Mouse (Mus musculus): ENCODE measurements at regions not wholly inside any gene's neighbourhood (a gene's known extent, or its start where the extent isn't known, plus 50 kb on each side); places are given as distances from the start of the nearest gene placed in this dataset.
A peak's percentile ranks its signal among the peaks of the same experiment; 100 is the strongest.

GRCm38 (mm10) chr9:94089759-94090158 lies 448.1 kb downstream of the 1190002N15Rik start:
- 81% methylated on average over 1 of the region's 1 CpGs for WGBS
- H3K4me1 ChIP-seq (ENCODE audit: control insufficient read depth, insufficient read depth, low read length) = no peaks in the 10 kb centered on the region
- H3K27ac ChIP-seq (ENCODE audit: low read depth, low read length) = no peak overlapping the region
- ATAC-seq (ENCODE audit: low FRiP score) (no peak), DNase-seq (ENCODE audit: low spot score, missing footprints) (no peak)
- H3K36me3 ChIP-seq (ENCODE audit: control insufficient read depth, insufficient read depth, low read length) = no peaks in the 10 kb centered on the region
- H3K4me3 ChIP-seq (ENCODE audit: low read depth, low read length) = no peak overlapping the region
- no peak overlapping the region for H3K4me2 ChIP-seq
- H3K9ac ChIP-seq (ENCODE audit: low read length) = no peak overlapping the region
- H3K9me3 ChIP-seq (ENCODE audit: control insufficient read depth, low read length) = no peaks in the 10 kb centered on the region
- no peaks in the 10 kb centered on the region for H3K27me3 ChIP-seq (ENCODE audit: control insufficient read depth, insufficient read depth, low read length)

GRCm38 (mm10) chr9:94083629-94084411 lies 454.1 kb downstream of the 1190002N15Rik start:
- Histone ChIP-seq H3K4me3 (ENCODE audit: low read depth, low read length) (no peak overlapping the region), H3K36me3 (ENCODE audit: control insufficient read depth, insufficient read depth, low read length) (no peaks in the 10 kb centered on the region), H3K27me3 (ENCODE audit: control insufficient read depth, insufficient read depth, low read length) (no peaks in the 10 kb centered on the region), H3K9ac (ENCODE audit: low read length) (no peak overlapping the region), H3K4me2 (no peak overlapping the region), H3K9me3 (ENCODE audit: control insufficient read depth, low read length) (no peaks in the 10 kb centered on the region), H3K4me1 (ENCODE audit: control insufficient read depth, insufficient read depth, low read length) (no peaks in the 10 kb centered on the region), H3K27ac (ENCODE audit: low read depth, low read length) (no peak overlapping the region)
- no peak for ATAC-seq (ENCODE audit: low FRiP score)
- 78% methylated on average over 3 of the region's 3 CpGs for WGBS
- no peak for DNase-seq (ENCODE audit: low spot score, missing footprints)

- no peak overlapping the region for H3K4me2 ChIP-seq
- WGBS = 65% methylated on average over 2 of the region's 2 CpGs
Observed at GRCm38 (mm10) chr9:94074904-94075303, 463.0 kb downstream of the 1190002N15Rik start.

GRCm38 (mm10) chr9:94067121-94067520 lies 470.8 kb downstream of the 1190002N15Rik start:
- Histone ChIP-seq H3K27ac (ENCODE audit: low read depth, low read length) (no peak overlapping the region), H3K9ac (ENCODE audit: low read length) (no peak overlapping the region), H3K27me3 (ENCODE audit: control insufficient read depth, insufficient read depth, low read length) (no peaks in the 10 kb centered on the region), H3K9me3 (ENCODE audit: control insufficient read depth, low read length) (no peaks in the 10 kb centered on the region), H3K4me2 (no peak overlapping the region), H3K4me1 (ENCODE audit: control insufficient read depth, insufficient read depth, low read length) (no peaks in the 10 kb centered on the region), H3K36me3 (ENCODE audit: control insufficient read depth, insufficient read depth, low read length) (no peaks in the 10 kb centered on the region), H3K4me3 (ENCODE audit: low read depth, low read length) (no peak overlapping the region)
- WGBS = 83% methylated on average over 1 of the region's 1 CpGs
- ATAC-seq (ENCODE audit: low FRiP score) = no peak
- no peak for DNase-seq (ENCODE audit: low spot score, missing footprints)

More at GRCm38 (mm10) chr9:94074904-94075303, 463.0 kb downstream of the 1190002N15Rik start:
- ATAC-seq (ENCODE audit: low FRiP score) (no peak), DNase-seq (ENCODE audit: low spot score, missing footprints) (no peak)
- Histone ChIP-seq H3K4me3 (ENCODE audit: low read depth, low read length) (no peak overlapping the region), H3K4me1 (ENCODE audit: control insufficient read depth, insufficient read depth, low read length) (no peaks in the 10 kb centered on the region), H3K9me3 (ENCODE audit: control insufficient read depth, low read length) (no peaks in the 10 kb centered on the region), H3K27ac (ENCODE audit: low read depth, low read length) (no peak overlapping the region), H3K36me3 (ENCODE audit: control insufficient read depth, insufficient read depth, low read length) (no peaks in the 10 kb centered on the region), H3K9ac (ENCODE audit: low read length) (no peak overlapping the region), H3K27me3 (ENCODE audit: control insufficient read depth, insufficient read depth, low read length) (no peaks in the 10 kb centered on the region)

- no peaks in the 10 kb centered on the region for H3K27me3 ChIP-seq (ENCODE audit: control insufficient read depth, insufficient read depth, low read length)
- WGBS = 71% methylated on average over 4 of the region's 4 CpGs
- H3K9ac ChIP-seq (ENCODE audit: low read length) = no peak overlapping the region
- no peak overlapping the region for H3K4me3 ChIP-seq (ENCODE audit: low read depth, low read length)
- H3K4me1 ChIP-seq (ENCODE audit: control insufficient read depth, insufficient read depth, low read length) = no peaks in the 10 kb centered on the region
- no peak overlapping the region for H3K4me2 ChIP-seq
- H3K27ac ChIP-seq (ENCODE audit: low read depth, low read length) = no peak overlapping the region
- H3K9me3 ChIP-seq (ENCODE audit: control insufficient read depth, low read length) = no peaks in the 10 kb centered on the region
- H3K36me3 ChIP-seq (ENCODE audit: control insufficient read depth, insufficient read depth, low read length) = no peaks in the 10 kb centered on the region
- ATAC-seq (ENCODE audit: low FRiP score) (peak; percentile 54; the same call in 1 of the 2 replicates), DNase-seq (ENCODE audit: low spot score, missing footprints) (no peak)
Observed at GRCm38 (mm10) chr9:94053229-94053628, 484.7 kb downstream of the 1190002N15Rik start.

GRCm38 (mm10) chr9:94047845-94048244 lies 490.0 kb downstream of the 1190002N15Rik start:
- Histone ChIP-seq H3K27ac (ENCODE audit: low read depth, low read length) (no peak overlapping the region), H3K4me2 (no peak overlapping the region), H3K4me3 (ENCODE audit: low read depth, low read length) (no peak overlapping the region), H3K9ac (ENCODE audit: low read length) (no peak overlapping the region), H3K27me3 (ENCODE audit: control insufficient read depth, insufficient read depth, low read length) (no peaks in the 10 kb centered on the region), H3K4me1 (ENCODE audit: control insufficient read depth, insufficient read depth, low read length) (no peaks in the 10 kb centered on the region), H3K36me3 (ENCODE audit: control insufficient read depth, insufficient read depth, low read length) (no peaks in the 10 kb centered on the region), H3K9me3 (ENCODE audit: control insufficient read depth, low read length) (no peaks in the 10 kb centered on the region)
- 88% methylated on average over 7 of the region's 7 CpGs for WGBS
- no peak for ATAC-seq (ENCODE audit: low FRiP score)
- no peak for DNase-seq (ENCODE audit: low spot score, missing footprints)

- Histone ChIP-seq H3K4me3 (ENCODE audit: low read depth, low read length) (no peak overlapping the region), H3K27ac (ENCODE audit: low read depth, low read length) (no peak overlapping the region), H3K9ac (ENCODE audit: low read length) (no peak overlapping the region), H3K27me3 (ENCODE audit: control insufficient read depth, insufficient read depth, low read length) (no peaks in the 10 kb centered on the region), H3K4me1 (ENCODE audit: control insufficient read depth, insufficient read depth, low read length) (no peaks in the 10 kb centered on the region), H3K4me2 (no peak overlapping the region), H3K36me3 (ENCODE audit: control insufficient read depth, insufficient read depth, low read length) (no peaks in the 10 kb centered on the region), H3K9me3 (ENCODE audit: control insufficient read depth, low read length) (no peaks in the 10 kb centered on the region)
- ATAC-seq (ENCODE audit: low FRiP score) (no peak), DNase-seq (ENCODE audit: low spot score, missing footprints) (no peak)
- WGBS = 86% methylated on average over 3 of the region's 3 CpGs
Observed at GRCm38 (mm10) chr9:94045462-94046126, 492.3 kb downstream of the 1190002N15Rik start.

- WGBS = 59% methylated on average over 3 of the region's 3 CpGs
Observed at GRCm38 (mm10) chr9:94023761-94024160, 514.1 kb downstream of the 1190002N15Rik start.

GRCm38 (mm10) chr9:94021293-94021903 lies 516.5 kb downstream of the 1190002N15Rik start:
- no peaks in the 10 kb centered on the region for H3K9me3 ChIP-seq (ENCODE audit: control insufficient read depth, low read length)
- no peak overlapping the region for H3K4me2 ChIP-seq
- H3K9ac ChIP-seq (ENCODE audit: low read length) = no peak overlapping the region
- H3K4me3 ChIP-seq (ENCODE audit: low read depth, low read length) = no peak overlapping the region
- no peaks in the 10 kb centered on the region for H3K4me1 ChIP-seq (ENCODE audit: control insufficient read depth, insufficient read depth, low read length)
- H3K36me3 ChIP-seq (ENCODE audit: control insufficient read depth, insufficient read depth, low read length) = no peaks in the 10 kb centered on the region
- DNase-seq (ENCODE audit: low spot score, missing footprints) (no peak), ATAC-seq (ENCODE audit: low FRiP score) (no peak)
- 77% methylated on average over 1 of the region's 1 CpGs for WGBS
- H3K27me3 ChIP-seq (ENCODE audit: control insufficient read depth, insufficient read depth, low read length) = no peaks in the 10 kb centered on the region
- no peak overlapping the region for H3K27ac ChIP-seq (ENCODE audit: low read depth, low read length)

More at GRCm38 (mm10) chr9:94023761-94024160, 514.1 kb downstream of the 1190002N15Rik start:
- H3K9me3 ChIP-seq (ENCODE audit: control insufficient read depth, low read length) = no peaks in the 10 kb centered on the region
- ATAC-seq (ENCODE audit: low FRiP score) (no peak), DNase-seq (ENCODE audit: low spot score, missing footprints) (no peak)
- H3K27me3 ChIP-seq (ENCODE audit: control insufficient read depth, insufficient read depth, low read length) = no peaks in the 10 kb centered on the region
- no peak overlapping the region for H3K27ac ChIP-seq (ENCODE audit: low read depth, low read length)
- H3K4me3 ChIP-seq (ENCODE audit: low read depth, low read length) = no peak overlapping the region
- no peak overlapping the region for H3K4me2 ChIP-seq
- H3K36me3 ChIP-seq (ENCODE audit: control insufficient read depth, insufficient read depth, low read length) = no peaks in the 10 kb centered on the region
- H3K9ac ChIP-seq (ENCODE audit: low read length) = no peak overlapping the region
- H3K4me1 ChIP-seq (ENCODE audit: control insufficient read depth, insufficient read depth, low read length) = no peaks in the 10 kb centered on the region

Data from midbrain, embryonic 11.5 days (tissue).